Mouse (Mus musculus) liver, adult 2 months (tissue): ENCODE measurements at regions not wholly inside any gene's neighbourhood (a gene's known extent, or its start where the extent isn't known, plus 50 kb on each side); places are given as distances from the start of the nearest gene placed in this dataset.

ENCODE experiments used
- CTCF ChIP-seq: fragments of 200-500 bp; IDR thresholded peaks from 2 replicates; pipeline ENCODE4 v1.5.1; 2011; ENCODE audit warnings: low read depth, low read length, control low read depth
- POLR2A ChIP-seq: fragments of 200-500 bp; IDR thresholded peaks from 2 replicates; pipeline ENCODE4 v1.6.1; 2011; ENCODE audit warnings: low read length, control low read depth; ENCODE audit not compliant: insufficient read depth; ENCODE audit errors: extremely low read depth

DNA sequence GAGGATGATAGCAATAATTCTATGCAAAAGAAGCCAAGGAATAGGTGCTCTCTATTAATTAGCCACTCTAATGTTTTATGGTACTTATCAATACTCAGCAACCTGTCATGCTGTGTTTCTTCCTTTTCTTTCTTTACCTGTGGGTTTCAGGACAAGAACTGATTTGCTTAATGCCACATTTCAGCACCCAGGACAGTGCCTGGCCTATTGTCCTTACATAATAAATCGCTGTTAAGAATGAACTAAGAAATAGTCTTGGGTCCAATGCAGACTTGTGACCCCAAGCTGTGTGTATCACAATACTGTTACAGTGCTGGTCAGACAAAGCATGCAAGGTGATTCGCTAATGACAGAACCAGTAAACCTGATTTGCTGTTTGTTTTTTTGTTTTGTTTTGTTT is 472.2 kb downstream of the Nyap2 start:
- TF ChIP-seq CTCF (no peak), POLR2A (no peak)
